Mouse (Mus musculus): Measurements from ENCODE around the gene Clcn3.

DNA sequence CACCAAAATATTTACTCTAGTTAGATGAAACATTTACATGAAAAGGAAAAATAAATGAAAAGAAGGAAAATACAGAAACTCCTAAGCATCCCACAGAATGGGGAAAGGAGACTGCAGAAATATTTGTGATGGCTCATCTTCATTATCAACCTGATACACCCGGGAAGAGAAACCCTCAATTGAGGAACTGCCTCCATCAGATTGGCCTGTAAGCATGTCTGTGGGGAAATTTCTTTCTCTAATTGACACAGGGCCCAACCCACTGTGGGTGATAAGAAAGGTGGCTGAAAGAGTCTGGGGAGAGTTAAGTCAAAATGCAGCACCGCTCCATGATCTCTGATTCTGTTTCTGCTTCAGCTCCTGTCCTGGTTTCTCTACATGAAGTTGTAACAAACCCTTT lies 9.7 kb downstream of the Clcn3 start:
- no peak for TF ChIP-seq POLR2A (IDR thresholded peaks at IDR 0.05; ENCODE audit: extremely low read depth, insufficient read depth, low read length)
- TF ChIP-seq CTCF (IDR thresholded peaks at IDR 0.05; ENCODE audit: extremely low read depth, insufficient read depth, low read length) = no peak

Measured in cortical plate, adult 2 months (tissue).